Mouse (Mus musculus) hindbrain, embryonic 14.5 days (tissue): ENCODE measurements at regions not wholly inside any gene's neighbourhood (a gene's known extent, or its start where the extent isn't known, plus 50 kb on each side); places are given as distances from the start of the nearest gene placed in this dataset.

Experiments used
- ATAC-seq: fragments of 200-750 bp; cut with Nextera tagmentation; 2 replicates; pipeline ENCODE4 v1.8.0; 2017; ENCODE audit warnings: moderate number of reproducible peaks, mild to moderate bottlenecking, moderate TSS enrichment, moderate library complexity; ENCODE audit not compliant: low FRiP score
- DNase-seq: peaks from one replicate; pipeline ENCODE4 v3.0.0-alpha.2; 2015; ENCODE audit warnings: low spot score
- H3K27ac ChIP-seq: fragments of 300-500 bp; sonication (generic); 2 replicates; pipeline ENCODE4 v1.5.1; 2014; ENCODE audit warnings: mild to moderate bottlenecking, moderate library complexity
- H3K27me3 ChIP-seq: fragments of 300-500 bp; sonication (generic); 2 replicates; pipeline ENCODE4 v1.6.1; 2014; ENCODE audit warnings: mild to moderate bottlenecking, low read length, mixed read lengths; ENCODE audit not compliant: control insufficient read depth, insufficient read depth
- H3K36me3 ChIP-seq: fragments of 300-500 bp; sonication (generic); replicated peaks from 2 replicates; pipeline ENCODE4 v1.6.1; 2014; ENCODE audit not compliant: control insufficient read depth, insufficient read depth
- H3K4me1 ChIP-seq: fragments of 300-500 bp; sonication (generic); replicated peaks from 2 replicates; pipeline ENCODE4 v1.6.1; 2014; ENCODE audit warnings: antibody characterized with exemption, low read length, mixed read lengths; ENCODE audit not compliant: control insufficient read depth, insufficient read depth
- H3K4me2 ChIP-seq: fragments of 300-500 bp; sonication (generic); replicated peaks from 2 replicates; pipeline ENCODE4 v1.6.1; 2014; ENCODE audit warnings: mild to moderate bottlenecking, moderate library complexity
- H3K4me3 ChIP-seq: fragments of 300-500 bp; sonication (generic); replicated peaks from 2 replicates; pipeline ENCODE4 v1.5.1; 2014; ENCODE audit warnings: mild to moderate bottlenecking, low read length
- H3K9ac ChIP-seq: fragments of 300-500 bp; sonication (generic); 2 replicates; pipeline ENCODE4 v1.6.1; 2014
- H3K9me3 ChIP-seq: fragments of 300-500 bp; sonication (generic); 2 replicates; pipeline ENCODE4 v1.6.1; 2016; ENCODE audit warnings: low read length; ENCODE audit not compliant: control insufficient read depth
- WGBS: fragments of 180-500 bp; shearing (Covaris S2); extraction: QIAGEN DNeasy Blood & Tissue Kit; methylation state at CpG from one replicate; pipeline ENCODE4 v1.1.7; 2014; 5-methylcytosine and 5-hydroxymethylcytosine counted together

DNA sequence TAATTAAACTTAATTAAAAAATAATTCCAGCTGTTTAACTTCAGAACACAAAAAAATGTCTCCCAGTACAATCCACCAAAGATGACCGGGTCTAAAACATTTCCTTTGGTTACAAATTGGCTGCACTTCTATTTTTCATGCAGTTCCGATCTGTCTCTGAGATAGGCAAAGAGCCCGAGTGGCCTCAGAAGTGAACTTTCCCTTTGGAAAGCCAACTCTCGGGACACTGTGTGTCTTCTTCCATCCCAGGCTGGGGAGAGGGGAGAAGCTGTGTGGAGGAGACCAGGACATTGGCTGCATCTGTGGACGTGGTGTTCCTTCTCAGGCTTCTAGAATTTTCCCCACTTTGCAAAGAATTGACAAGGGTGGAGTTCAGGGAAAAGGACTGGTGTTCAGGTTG is 125.0 kb upstream of the Ubr2 start:
- no peak for ATAC-seq
- Histone ChIP-seq H3K27me3 (no peaks in the 10 kb centered on the region), H3K4me2 (no peak overlapping the region), H3K4me3 (no peak overlapping the region), H3K4me1 (peaks cover 10% of the 10 kb centered on the region; the same call in 1 of the 2 replicates), H3K27ac (no peak overlapping the region), H3K9ac (no peak overlapping the region), H3K36me3 (no peaks in the 10 kb centered on the region), H3K9me3 (no peaks in the 10 kb centered on the region)
- 85% methylated on average over 5 of the region's 5 CpGs for whole genome bisulfite sequencing
- DNase-seq: no peak

GRCm38 (mm10) chr17:47133785-47134184 is 123.4 kb upstream of the Ubr2 start:
- no peak overlapping the region for H3K9ac ChIP-seq
- no peak overlapping the region for H3K27ac ChIP-seq
- H3K4me2 ChIP-seq: no peak overlapping the region
- H3K27me3 ChIP-seq: no peaks in the 10 kb centered on the region
- H3K4me3 ChIP-seq: no peak overlapping the region
- H3K36me3 ChIP-seq: no peaks in the 10 kb centered on the region
- 0 out of 2 replicates have a peak, but pooled peaks cover 2% of the 10 kb centered on the region for H3K4me1 ChIP-seq
- DNase-seq (no peak), ATAC-seq (no peak)
- no peaks in the 10 kb centered on the region for H3K9me3 ChIP-seq
- 58% methylated on average over 2 of the region's 2 CpGs for WGBS

DNA sequence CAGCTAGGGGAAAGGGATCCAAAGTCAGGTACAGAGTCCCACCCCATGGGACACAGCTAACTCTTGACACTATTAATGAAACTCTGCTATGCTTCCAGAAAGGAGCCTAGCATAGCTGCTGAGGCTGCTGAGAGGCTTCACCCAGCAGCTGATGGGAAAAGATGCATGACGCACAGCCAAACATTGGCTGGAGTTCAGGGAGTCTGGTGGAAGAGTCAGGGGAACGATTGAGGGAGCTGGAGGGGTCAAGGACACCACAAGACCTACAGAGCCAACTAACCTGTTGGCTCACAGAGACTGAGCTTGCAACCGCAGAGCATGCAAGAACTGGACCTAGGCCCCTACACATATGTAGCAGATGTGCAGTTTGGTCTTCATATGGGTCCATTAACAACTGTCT is 117.2 kb upstream of the Ubr2 start:
- H3K4me1 ChIP-seq: no peaks in the 10 kb centered on the region
- no peak overlapping the region for H3K27ac ChIP-seq
- no peak for DNase-seq
- no peak for ATAC-seq
- H3K27me3 ChIP-seq: no peaks in the 10 kb centered on the region
- H3K4me2 ChIP-seq: no peak overlapping the region
- 81% methylated on average over 3 of the region's 3 CpGs for WGBS
- H3K9me3 ChIP-seq: no peaks in the 10 kb centered on the region
- H3K36me3 ChIP-seq: no peaks in the 10 kb centered on the region
- H3K9ac ChIP-seq: no peak overlapping the region
- no peak overlapping the region for H3K4me3 ChIP-seq

DNA sequence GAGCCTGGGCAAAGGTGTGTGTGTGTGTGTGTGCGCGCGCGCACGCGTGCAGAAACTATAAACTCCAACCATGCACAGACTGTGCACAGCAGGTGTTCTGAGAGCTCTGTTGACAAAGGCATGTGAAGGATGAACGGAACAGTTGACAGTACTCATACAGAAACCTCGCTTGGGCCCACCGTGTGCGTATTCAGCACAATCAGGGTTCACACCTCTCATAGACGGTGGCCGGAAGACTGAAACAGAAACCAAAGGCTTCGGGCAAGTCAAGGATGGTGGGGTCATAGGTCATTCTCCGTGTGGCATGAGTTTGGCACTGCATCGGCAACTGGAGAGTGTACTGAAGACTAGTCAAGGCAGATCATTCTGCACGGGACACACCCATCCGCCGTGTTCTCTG is 113.2 kb upstream of the Ubr2 start:
- Histone ChIP-seq H3K4me3 (no peak overlapping the region), H3K36me3 (no peaks in the 10 kb centered on the region), H3K27me3 (no peaks in the 10 kb centered on the region), H3K9ac (no peak overlapping the region), H3K27ac (no peak overlapping the region), H3K4me2 (no peak overlapping the region), H3K4me1 (no peaks in the 10 kb centered on the region), H3K9me3 (no peaks in the 10 kb centered on the region)
- 93% methylated on average over 18 of the region's 18 CpGs for whole genome bisulfite sequencing
- no peak for ATAC-seq
- no peak for DNase-seq

GRCm38 (mm10) chr17:47122221-47122620 is 111.9 kb upstream of the Ubr2 start:
- DNase-seq (no peak), ATAC-seq (no peak)
- WGBS: 80% methylated on average over 9 of the region's 9 CpGs
- no peak overlapping the region for H3K27ac ChIP-seq
- H3K4me1 ChIP-seq: no peaks in the 10 kb centered on the region
- H3K36me3 ChIP-seq: no peaks in the 10 kb centered on the region
- H3K9ac ChIP-seq: no peak overlapping the region
- no peaks in the 10 kb centered on the region for H3K27me3 ChIP-seq
- H3K9me3 ChIP-seq: no peaks in the 10 kb centered on the region
- no peak overlapping the region for H3K4me2 ChIP-seq
- H3K4me3 ChIP-seq: no peak overlapping the region

DNA sequence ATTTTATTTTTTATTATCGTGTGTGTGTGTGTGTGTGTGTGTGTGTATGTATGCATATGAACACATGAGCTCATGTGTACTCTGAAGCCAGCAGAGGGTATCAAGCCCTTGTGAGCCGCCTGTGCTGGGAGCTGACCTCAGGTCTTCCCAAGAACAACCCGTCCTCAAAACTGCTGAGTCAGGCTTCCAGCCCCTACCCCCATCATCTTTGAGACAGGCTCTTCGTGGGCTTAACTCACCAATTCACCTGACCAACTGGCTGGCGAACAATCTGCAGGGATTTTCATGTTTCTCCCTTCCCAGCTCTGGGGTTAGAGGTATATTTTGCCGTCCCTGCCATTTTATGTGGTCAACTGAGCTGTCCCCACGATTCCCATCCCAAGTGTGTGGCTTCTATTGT is 107.7 kb upstream of the Ubr2 start:
- no peaks in the 10 kb centered on the region for H3K36me3 ChIP-seq
- no peak overlapping the region for H3K9ac ChIP-seq
- no peaks in the 10 kb centered on the region for H3K4me1 ChIP-seq
- DNase-seq (no peak), ATAC-seq (no peak)
- no peaks in the 10 kb centered on the region for H3K27me3 ChIP-seq
- H3K9me3 ChIP-seq: no peaks in the 10 kb centered on the region
- WGBS: 85% methylated on average over 7 of the region's 7 CpGs
- no peak overlapping the region for H3K27ac ChIP-seq
- no peak overlapping the region for H3K4me2 ChIP-seq
- H3K4me3 ChIP-seq: no peak overlapping the region

DNA sequence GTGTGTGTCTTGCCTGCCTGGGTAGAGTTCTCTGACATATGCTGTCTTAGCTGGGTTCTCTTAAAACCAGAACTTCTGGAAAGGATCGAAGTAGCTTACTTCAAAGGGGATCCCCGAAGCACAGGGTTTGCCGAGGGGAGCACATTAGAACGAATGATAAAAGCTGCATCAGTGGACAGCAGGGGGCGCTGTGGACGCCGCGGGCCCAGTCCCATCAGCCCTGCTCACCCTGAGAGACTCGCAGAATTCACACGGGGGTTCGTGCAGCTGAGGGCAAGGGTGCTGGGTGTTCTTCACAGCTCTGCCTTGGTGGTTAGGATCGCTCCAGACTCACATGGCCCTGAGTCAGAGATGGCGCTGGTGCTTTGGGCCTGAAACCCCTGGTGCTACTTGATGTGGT is 105.4 kb upstream of the Ubr2 start:
- Histone ChIP-seq H3K4me1 (no peaks in the 10 kb centered on the region), H3K4me2 (no peak overlapping the region), H3K36me3 (no peaks in the 10 kb centered on the region), H3K27me3 (no peaks in the 10 kb centered on the region), H3K4me3 (no peak overlapping the region), H3K9me3 (no peaks in the 10 kb centered on the region), H3K27ac (no peak overlapping the region), H3K9ac (no peak overlapping the region)
- DNase-seq: no peak
- 47% methylated on average over 13 of the region's 13 CpGs for WGBS
- no peak for ATAC-seq

- Histone ChIP-seq H3K4me1 (no peaks in the 10 kb centered on the region), H3K9ac (no peak overlapping the region), H3K27me3 (no peaks in the 10 kb centered on the region), H3K9me3 (no peaks in the 10 kb centered on the region), H3K36me3 (no peaks in the 10 kb centered on the region), H3K27ac (no peak overlapping the region), H3K4me3 (no peak overlapping the region), H3K4me2 (no peak overlapping the region)
- DNase-seq (no peak), ATAC-seq (no peak)
- 79% methylated on average over 5 of the region's 5 CpGs for WGBS
Observed at GRCm38 (mm10) chr17:47115141-47115540, 104.8 kb upstream of the Ubr2 start.

GRCm38 (mm10) chr17:47114736-47115135 is 104.4 kb upstream of the Ubr2 start:
- 79% methylated on average over 7 of the region's 7 CpGs for WGBS
- Histone ChIP-seq H3K4me1 (no peaks in the 10 kb centered on the region), H3K9ac (no peak overlapping the region), H3K27ac (no peak overlapping the region), H3K4me2 (no peak overlapping the region), H3K4me3 (no peak overlapping the region), H3K9me3 (no peaks in the 10 kb centered on the region), H3K27me3 (no peaks in the 10 kb centered on the region), H3K36me3 (no peaks in the 10 kb centered on the region)
- no peak for ATAC-seq
- no peak for DNase-seq

DNA sequence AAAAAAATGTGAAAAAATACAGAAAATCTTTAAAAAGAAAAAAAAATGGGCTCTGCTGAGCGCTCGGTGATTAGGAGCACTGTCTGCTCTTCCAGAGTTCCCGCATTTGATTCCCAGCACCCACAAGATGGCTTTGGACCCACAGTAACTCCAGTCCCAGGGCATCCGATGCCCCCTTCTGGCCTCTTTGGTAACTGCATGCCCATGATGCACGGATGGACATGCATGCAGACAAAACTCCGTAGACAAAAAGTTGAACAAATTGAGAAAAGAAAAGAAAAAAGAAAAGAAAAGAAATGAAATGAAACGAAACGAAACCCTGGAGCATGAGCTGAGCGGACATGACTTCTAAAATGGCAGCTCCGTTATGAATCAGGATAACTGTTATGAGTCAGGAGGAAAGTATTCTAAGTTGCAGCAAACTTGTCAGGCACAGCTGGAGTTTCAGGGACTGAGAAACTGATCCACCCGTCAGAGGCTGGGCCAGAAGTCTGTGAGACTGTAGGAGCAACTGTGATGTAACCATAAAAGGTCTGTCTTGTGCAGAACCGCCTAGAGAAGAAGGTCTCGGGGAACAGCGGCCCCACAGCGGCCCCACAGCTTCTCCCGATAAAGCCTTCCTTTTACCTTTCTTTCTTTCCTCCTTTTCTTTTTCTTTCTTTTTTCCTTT is 102.3 kb upstream of the Ubr2 start:
- WGBS: 90% methylated on average over 16 of the region's 16 CpGs
- H3K4me2 ChIP-seq: no peak overlapping the region
- H3K9me3 ChIP-seq: no peaks in the 10 kb centered on the region
- H3K4me1 ChIP-seq: no peaks in the 10 kb centered on the region
- no peaks in the 10 kb centered on the region for H3K36me3 ChIP-seq
- H3K27ac ChIP-seq: no peak overlapping the region
- no peak overlapping the region for H3K4me3 ChIP-seq
- H3K27me3 ChIP-seq: no peaks in the 10 kb centered on the region
- ATAC-seq: no peak
- no peak for DNase-seq
- no peak overlapping the region for H3K9ac ChIP-seq
